In the genomic region with DNA sequence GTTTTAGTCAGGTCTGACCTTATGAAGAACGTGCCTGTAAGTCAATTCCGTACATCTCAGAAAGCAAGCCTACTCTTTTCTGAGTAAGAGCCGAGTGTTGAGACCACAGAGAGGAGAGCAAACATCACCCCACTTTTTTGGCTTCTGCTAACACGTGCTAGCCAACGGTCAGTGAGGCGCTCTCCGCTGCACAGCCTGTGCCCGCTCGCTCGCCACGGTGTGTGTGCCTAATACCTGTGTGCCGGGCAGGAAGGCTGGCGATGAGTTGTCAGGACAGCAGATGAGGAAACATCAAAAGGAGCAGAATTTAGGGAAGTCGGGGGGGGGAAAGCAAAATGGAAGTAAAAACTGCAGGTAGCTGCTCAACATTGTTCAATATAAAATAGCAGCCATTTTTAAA, we compare ENCODE assay signal across 14 mouse cellular contexts.
"Had no signal": no experiment of that assay in that cellular context is flagged by ENCODE, and none has a peak within 500 bp of the region (broad histone marks: within the 10 kb centered on the region; RNA-seq: fewer than 3 reads in every experiment).

No protein-coding gene starts in this region.

- H3K9ac ChIP-seq: limb, embryonic 15.5 days; liver, embryonic 12.5 days; lung, embryonic 14.5 days; midbrain, embryonic 12.5 days; stomach, embryonic 15.5 days had no signal

- ATAC-seq: liver, embryonic 12.5 days; midbrain, embryonic 16.5 days had no signal

- H3K9me3 ChIP-seq: limb, embryonic 15.5 days; liver, embryonic 12.5 days; megakaryocyte, embryonic 14.5 days; midbrain, embryonic 12.5 days; stomach, embryonic 15.5 days had no signal

- H3K4me1 ChIP-seq: liver, embryonic 12.5 days; midbrain, embryonic 12.5 days; stomach, embryonic 15.5 days had no signal

- H3K27ac ChIP-seq: limb, embryonic 15.5 days; liver, embryonic 12.5 days; macrophage; midbrain, embryonic 12.5 days; stomach, embryonic 15.5 days had no signal

- H3K4me2 ChIP-seq: limb, embryonic 15.5 days; liver, embryonic 12.5 days; lung, embryonic 14.5 days; midbrain, embryonic 12.5 days; stomach, embryonic 15.5 days had no signal

- H3K27me3 ChIP-seq: limb, embryonic 15.5 days; liver, embryonic 12.5 days; megakaryocyte, embryonic 14.5 days; midbrain, embryonic 12.5 days; stomach, embryonic 15.5 days had no signal

- DNase-seq: kidney, adult 8-10 months; kidney, postnatal 25 days; layer of hippocampus, adult 9-11 months; left cerebral cortex, postnatal 4 days; lung, embryonic 14.5 days; lung, postnatal 14 days; right cerebral cortex, postnatal 14 days had no signal

- H3K4me3 ChIP-seq: limb, embryonic 15.5 days; liver, embryonic 12.5 days; megakaryocyte, embryonic 14.5 days; midbrain, embryonic 12.5 days; stomach, embryonic 15.5 days had no signal
